Mouse (Mus musculus): ENCODE measurements at regions not wholly inside any gene's neighbourhood (a gene's known extent, or its start where the extent isn't known, plus 50 kb on each side); places are given as distances from the start of the nearest gene placed in this dataset.

GRCm38 (mm10) chr6:6356967-6357366 is 140.0 kb upstream of the Slc25a13 start:
- no peak for TF ChIP-seq CTCF (IDR thresholded peaks at IDR 0.05; ENCODE audit: insufficient read depth, low read length)
- TF ChIP-seq POLR2A (IDR thresholded peaks at IDR 0.05; ENCODE audit: borderline replicate concordance, extremely low read depth, low read depth, low read length): no peak

Data from lung, adult 2 months (tissue).